Mouse (Mus musculus) telencephalon, adult 2 months (tissue): ENCODE measurements around the gene Cryaa.

Experiments used
- DNase-seq: peaks from one replicate; pipeline ENCODE4 v3.0.0-alpha.2; 2011; ENCODE audit warnings: low read depth, low spot score

The Cryaa gene

DNA sequence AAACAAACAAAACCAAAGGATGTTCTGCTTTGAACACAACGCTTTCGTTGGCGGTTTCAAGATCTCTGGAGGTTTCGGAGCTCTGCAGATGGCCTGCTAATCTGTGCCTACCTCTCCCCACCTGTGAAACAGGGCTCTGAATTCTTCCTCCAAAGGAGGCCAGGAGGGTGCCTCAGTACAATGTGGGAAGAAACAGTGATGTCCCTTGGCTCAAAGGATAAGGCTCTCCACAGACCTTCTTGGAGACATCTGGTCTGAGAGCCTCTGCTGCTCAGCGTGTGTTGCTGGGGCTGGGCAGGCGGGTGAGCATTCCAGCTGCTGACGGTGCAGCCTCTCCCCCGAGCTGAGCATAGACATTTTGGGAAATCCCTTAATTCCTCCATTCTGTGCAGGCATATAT is at the start of gene Cryaa:
Cryaa (plus strand) TSS at position 301 of the 400 bp plus-strand sequence.
- DNase-seq: no peak

DNA sequence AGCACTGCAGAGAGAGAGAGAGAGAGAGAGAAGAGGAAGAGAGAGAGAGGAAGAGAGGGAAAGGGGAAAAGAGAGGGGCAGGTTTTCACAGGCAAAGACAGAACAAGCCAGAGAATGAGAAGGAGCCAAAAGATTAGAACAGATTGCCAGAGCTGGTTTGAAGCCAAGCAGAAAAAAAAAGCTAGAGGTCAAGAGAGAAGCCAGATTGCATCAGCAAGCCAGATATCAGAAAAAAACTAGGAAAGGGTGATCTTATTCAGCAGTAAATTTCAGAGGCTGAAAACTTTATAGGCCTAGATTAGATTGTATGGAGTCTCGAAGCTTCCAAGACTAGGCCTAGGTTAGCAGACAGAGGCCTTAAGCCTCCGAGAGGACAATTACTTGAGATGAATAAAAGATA is 49.6 kb upstream of the Cryaa start:
- DNase-seq: no peak

DNA sequence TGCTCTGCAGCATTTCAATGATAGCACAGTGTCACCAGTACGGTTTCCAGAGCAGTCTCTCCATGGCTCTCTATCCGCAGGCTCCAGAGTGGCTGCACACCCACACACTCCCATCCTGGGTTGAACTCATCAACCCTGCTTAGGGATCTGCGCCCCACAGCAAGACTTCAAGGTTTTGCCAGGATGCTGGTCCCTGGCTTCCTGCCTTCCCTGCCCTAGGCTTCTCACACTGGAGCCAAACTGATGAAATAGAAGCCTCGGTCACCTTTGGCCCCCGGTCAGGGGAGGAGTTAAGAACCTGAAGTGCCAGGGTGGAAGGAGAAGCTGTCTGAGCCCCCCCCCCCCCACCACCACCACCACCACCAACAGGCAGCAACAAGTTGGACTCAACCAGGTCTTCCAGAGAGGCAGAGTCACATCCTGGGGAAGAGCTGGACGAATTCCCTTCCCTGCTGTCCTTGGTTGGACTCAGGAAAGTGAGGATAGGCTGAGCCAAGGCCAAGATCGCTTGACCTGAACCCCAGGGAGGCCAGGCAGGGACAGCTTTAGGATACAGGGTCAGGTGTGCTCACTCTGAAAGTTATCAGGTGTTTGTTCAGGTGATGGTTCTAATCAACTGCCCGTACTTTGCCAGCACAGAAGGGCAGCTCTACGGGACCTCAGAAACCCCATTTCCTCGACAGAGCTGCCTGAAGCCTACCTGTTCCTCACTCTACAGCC is 46.4 kb upstream of the Cryaa start:
- no peak for DNase-seq

DNA sequence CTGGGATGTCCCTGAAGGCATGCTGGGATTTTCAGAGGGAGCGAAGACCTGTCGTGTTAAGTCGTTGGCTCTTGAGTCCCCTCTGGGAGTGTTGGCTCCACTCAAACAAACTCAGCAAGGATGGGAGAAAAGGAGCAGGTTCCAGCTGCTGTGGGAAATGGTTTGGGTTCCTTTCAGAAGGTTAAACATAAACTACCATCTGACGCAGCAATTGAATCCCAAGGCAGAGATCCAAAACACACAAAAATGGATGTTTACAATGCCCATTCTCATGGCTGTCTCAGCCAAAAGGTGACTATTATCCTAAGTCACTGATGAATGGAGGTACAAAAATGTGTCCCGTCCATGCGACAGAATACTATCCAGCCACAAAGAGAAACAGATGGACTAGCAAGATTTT is 44.6 kb upstream of the Cryaa start:
- no peak for DNase-seq

DNA sequence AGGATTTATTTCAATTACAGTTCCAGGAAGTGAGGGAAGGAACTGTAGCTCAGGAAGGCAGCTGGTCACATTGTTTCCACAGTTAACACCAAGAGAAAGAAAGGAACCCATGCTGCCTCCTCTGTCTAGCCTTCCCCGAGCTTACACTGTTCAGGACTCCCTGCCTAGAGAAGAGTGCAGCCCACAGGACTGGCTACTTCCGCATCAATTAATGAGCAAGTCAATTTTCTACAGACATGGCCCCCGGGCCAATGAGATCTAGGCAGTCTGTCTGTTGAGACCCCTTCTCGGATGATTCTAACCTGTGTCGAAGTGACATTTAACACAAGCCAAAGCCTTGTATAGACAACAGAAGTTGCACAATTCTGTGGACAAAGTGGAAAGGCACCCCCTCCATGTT is 42.7 kb upstream of the Cryaa start:
- no peak for DNase-seq

DNA sequence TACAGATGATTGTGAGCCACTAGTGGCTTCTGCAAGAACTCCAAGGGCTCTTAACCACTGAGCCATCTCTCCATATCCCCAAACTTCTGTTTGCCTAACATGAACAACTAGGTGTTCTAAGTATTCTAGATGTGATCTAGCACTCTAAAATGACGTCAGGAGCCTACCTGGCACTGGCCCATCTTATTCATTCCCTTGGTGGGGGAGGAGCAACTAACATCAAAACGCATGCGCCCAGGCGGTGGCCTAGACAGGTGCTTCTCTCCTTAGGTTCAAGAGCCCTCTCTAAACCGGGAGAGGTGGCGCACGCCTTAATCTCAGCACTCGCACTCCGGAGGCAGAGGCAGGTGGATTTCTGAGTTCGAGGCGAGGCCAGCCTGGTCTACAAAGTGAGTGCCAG is 41.8 kb upstream of the Cryaa start:
- no peak for DNase-seq

DNA sequence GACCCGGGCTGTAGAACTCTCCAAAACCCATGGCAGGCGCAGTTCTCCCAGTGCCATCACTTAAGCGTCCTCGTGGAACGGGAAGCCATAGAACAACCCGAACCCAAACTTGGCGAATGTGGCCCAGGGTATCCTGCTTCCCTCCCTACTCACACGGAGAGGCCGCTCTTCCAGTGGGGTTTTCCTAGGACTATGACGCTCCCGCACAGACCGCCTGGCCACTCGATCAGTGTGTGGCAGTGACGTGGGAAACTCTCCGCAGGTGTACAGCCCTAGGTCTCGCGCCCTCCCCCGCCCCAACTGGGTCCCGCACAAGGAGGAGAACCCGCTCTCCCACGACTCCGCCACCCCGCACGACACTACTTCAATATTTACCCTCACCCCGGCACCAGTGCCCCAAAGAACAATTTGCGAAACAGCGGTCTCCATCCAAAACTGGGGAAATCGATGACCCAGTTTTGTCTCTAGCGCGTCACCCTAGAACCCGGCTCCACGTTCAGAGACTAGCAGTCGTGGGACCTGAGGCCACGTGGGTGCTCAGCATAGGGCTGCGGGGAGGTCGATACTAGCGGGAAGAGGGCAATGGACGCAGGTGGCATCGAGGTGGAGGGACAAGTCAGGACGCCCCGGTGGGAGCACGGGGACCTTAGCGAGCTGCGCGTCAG is 41.2 kb upstream of the Cryaa start:
- DNase-seq: no peak

DNA sequence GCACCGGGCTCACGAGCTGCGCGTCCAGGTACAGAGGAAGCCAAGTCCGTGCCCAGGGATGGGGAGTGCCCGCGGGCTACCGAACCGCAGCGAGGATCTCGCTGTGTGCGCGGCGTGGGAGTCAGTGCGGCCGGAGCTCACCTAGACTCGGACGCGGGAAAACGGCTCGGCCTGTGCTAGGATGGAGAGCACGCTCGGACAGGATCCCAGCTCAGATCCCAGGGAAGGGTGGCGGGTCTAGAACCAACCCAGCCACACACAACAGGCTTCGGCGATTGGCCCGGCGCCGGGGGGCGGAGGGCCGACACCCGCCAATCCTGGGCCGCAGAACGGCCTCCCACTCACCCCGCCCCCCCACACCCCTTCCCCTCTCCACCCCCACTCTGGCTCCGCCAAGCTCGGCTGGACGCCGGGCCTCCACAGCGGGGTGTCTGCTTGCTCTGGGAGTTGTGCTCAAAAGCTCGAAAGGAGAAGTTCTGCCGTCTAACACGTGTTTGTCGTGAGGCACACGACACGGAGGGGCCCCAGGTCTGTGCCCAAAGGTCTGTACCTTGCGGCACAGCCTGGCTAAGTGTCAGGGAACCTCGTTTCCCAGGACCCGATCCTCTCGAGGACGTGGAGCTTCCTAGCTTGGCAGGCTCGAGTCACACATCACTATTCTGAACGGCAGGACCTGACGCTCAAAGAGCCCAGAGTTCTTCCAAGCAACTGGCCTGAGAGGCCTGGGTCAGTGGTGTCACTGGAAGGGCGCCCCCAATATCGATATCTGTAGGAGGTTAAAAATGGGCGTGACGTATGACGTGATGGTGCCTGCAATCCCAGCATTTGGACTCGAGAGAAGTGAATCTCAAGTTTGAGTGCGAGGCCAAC is 40.4 kb upstream of the Cryaa start, which contains the start of gene Cbs:
Cbs (minus strand) TSS at position 297 of the 870 bp plus-strand sequence.
- DNase-seq: no peak

DNA sequence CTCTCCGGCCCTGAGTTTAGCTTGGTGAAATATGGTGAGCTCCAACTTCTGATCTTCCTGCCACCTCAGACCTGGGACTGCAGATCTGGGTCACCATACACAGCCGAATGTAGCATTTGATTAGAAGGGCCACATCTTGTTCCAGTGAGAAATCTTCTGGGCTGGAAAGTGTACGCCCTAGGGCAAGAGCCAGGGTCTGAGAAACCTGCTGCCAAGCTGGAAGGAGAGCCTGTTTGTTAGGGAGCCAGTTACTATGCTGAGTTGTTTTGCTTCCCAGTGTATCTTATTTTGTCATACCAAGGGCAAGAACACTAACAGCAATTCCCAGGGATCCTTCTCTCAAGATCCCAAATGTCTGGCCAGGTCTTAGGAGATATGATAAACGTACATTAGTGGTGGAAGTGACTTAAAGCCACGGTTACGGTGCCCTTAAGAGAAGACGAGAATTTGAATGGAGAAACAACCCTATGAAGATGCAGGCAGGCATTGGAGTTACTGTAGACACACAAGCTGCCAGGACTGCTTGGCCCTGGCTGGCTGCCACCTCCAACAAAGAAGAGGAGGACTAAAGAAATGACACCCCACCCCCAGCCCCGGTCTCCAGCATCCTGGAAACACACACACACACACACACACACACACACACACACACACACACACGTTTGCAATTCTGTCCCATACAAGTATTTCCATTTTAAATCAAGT is 39.6 kb upstream of the Cryaa start:
- DNase-seq: no peak

DNA sequence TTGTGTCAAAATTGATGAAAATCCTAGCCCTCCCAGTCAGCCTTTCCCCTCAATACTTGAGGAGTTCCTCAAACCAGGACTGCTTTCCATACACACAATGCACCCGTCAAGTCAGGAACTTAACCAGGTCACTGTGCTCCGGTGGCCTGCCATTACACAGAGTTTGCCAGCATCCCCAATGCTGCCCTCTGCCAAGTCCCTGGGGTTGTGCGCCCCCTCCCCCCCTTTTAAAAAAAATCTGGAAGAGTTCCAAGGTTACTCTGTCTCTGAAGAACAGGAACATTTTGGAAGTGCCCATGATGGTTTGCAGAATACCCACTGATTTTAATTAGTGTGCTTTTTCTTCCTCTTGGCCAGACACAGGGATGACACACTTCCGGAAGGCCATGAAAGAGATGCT is 38.0 kb upstream of the Cryaa start:
- no peak for DNase-seq

DNA sequence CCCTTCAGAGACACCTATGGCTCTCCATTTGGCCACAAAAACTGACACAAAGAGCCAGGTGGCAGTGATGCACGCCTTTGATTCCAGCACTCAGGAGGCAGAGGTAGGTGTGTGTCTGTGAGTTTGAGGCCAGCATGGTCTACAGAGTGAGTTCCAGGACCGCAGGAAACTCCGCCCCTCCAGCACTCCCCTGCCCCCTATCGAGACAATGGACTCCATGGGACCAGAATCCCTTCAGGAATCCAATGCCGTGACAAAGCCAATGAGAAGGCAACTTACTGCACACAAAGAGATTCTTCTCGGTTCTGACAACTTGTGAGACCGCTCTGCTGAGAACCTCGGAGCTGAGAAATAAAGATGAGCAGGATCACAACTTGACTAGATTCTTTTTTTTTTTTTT is 35.3 kb upstream of the Cryaa start:
- no peak for DNase-seq

DNA sequence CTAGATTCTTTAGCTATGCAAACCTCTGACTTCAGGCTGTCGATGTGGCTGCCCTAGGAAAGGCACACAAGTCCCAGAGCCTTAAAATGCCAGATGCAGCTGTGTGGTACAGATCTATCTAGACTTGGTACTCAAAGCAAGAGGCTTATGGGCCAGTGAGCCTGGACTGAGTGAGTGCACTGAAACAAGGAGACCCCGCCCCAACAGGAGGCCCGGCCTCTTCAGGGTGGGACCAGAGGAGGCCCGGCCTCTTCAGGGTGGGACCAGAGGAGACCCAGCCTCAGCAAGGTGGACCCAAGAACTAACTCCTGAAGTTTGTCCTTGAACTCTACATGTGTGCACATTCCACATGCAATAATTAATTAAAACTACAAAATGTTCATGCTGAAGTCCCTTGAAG is 34.7 kb upstream of the Cryaa start:
- no peak for DNase-seq

DNA sequence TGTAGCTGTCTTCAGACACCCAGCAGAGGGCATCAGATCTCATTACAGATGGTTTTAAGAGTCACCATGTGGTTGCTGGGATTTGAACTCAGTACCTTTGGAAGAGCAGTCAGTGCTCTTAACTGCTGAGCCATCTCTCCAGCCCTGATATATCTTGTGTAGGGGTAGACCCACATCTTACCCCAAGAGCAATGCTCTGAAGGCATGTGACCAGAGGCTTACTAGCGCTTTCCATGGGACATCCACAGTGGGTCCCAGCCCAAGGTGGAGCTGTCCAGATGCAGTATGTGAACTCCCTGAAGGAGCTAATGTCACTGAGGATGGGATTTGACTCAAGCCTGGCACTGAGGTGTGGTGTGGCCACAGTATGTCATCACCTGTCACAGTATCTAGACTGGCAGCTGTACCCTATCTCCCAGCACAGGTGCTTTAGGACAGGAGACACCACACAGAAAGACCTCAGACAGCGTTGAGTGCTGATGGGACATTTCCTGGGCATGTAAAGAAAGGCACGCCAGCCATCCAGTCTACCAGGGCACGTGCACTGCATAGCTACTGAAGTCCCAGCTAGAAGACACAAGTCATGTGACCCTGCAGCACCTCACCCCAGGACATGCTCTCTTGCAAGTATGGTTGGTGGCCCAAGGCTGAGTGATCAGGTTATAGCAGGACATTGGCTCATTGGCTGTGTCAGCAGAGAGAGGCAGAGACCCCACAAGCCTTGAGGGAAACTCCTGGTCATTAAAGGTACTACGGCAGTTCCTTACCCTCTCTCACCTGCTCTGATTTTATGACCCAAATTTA is 31.2 kb upstream of the Cryaa start:
- DNase-seq: no peak

DNA sequence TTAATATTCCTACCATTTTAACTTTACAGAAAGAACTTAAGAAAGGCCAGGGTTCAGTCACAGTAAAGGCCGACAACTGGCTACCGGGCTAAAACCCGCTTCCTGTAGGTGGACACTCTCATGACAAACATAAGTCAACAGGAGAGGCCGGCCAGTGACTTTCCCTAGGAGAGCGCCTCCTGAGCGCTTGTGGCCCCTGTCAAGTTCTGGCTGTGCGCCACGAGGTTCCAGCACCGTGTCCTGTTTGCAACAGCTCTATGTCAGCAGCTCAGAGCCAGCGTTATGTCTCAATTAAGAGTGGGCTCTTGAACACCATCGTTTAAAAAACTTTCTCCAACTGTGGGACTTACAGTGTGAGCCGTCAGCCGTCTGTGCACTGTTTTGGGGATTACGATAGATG is 25.5 kb upstream of the Cryaa start:
- no peak for DNase-seq

DNA sequence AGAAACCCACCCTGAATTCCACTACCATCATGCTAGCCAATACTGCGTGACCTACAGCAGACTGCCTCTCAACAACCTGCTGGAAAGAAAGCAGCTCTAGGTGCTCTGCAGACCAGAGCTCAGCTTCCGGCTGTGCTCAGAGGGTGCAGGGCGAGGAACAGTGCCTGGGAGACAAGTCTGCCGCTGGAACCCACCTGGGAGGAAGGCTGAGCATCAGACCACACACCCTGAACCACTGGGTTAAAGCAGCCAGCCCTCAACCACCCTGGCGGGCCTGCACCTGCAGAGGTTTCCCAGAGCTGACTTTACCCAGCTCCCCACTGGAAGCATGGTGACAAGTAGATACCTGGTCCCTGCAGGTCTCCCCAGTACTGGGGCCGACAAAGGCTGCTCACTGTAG is 24.3 kb upstream of the Cryaa start:
- no peak for DNase-seq

DNA sequence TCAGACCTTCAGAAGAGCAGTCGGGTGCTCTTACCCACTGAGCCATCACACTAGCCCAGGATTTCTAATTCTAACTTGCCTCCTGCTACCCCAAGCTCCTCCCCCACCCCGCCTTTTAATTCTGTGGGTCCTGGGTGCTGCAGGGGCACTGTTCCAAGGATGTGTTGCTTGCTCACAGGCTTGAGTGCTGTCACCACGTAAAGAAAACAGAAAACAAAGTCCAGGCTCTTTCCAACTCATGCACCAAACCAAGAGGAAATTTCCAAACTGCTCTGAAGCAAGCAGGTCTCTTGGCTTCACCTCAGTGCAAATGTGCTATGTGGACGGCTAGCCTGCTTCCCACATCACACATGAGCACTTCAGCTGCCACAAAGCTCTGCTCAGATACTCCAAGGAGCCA is 22.2 kb upstream of the Cryaa start:
- no peak for DNase-seq

DNA sequence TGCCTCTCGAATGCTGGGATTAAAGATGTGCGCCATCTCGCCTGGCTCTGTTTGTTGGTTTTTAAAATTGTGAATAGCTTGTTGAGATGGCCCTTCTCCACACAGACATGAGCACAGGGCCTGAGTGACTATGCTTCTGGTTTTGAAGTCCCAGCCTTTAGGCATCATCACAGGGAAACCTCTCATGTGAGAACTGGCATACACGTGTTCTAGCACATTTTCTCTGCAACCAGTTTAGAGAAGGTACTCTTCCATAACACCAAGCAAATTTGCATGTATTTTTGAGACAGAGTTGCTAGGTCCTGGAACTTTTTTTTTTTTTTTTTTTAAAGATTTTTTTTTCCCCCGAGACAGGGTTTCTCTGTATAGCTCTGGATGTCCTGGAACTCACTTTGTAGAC is 20.9 kb upstream of the Cryaa start:
- no peak for DNase-seq

DNA sequence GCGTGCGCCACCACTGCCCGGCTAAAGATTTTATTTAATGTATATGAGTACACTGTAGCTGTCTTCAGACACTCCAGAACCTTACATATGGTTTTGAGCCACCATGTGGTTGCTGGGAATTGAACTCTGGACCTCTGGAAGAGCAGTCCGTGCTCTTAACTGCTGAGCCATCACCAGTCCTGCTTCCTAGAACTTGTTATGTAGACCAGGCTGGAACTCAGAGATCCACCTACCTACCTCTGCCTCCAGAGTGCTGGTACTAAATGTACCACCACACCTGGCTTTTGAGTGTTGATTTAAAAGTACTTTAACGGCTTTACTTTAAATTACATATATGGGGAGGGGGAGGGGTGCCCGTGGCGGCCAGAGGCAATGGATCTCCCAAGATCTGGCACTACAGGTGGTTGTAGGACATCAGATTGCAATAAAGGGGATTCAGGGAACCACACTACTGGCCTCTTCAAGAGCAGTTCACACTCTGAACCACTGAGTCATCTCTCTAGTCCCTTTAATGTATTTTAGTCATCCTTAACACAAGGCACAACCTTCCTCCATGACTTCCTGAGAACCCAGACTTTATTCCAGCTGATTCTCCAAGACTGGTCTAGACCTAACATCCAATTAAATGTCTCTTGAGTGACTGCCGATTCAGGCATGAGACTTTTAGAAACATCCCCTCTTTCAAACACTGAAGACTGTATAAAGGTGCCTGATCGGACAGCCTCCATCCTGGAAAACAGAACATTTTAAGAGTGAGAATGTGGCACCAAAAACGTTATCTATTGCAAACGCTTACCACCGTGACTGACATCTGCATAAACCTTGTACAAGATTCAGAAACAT is 20.2 kb upstream of the Cryaa start:
- DNase-seq: no peak

DNA sequence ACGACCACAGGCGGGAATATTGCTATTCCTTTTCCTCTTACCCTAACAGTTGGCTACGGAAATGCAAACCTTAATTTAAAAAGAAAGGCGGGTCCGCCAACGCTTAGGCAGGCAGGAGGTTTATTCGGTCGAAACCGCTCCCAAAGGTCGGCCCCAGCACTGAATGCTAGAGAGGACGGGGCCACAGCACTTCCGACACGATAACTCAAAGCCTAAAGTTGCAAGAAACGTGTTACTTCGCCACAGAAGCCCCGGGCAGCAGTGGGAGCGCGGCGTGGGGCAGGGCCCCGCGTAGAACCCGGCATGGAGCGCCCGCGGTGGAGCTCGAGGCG is 19.5 kb upstream of the Cryaa start:
- no peak for DNase-seq

DNA sequence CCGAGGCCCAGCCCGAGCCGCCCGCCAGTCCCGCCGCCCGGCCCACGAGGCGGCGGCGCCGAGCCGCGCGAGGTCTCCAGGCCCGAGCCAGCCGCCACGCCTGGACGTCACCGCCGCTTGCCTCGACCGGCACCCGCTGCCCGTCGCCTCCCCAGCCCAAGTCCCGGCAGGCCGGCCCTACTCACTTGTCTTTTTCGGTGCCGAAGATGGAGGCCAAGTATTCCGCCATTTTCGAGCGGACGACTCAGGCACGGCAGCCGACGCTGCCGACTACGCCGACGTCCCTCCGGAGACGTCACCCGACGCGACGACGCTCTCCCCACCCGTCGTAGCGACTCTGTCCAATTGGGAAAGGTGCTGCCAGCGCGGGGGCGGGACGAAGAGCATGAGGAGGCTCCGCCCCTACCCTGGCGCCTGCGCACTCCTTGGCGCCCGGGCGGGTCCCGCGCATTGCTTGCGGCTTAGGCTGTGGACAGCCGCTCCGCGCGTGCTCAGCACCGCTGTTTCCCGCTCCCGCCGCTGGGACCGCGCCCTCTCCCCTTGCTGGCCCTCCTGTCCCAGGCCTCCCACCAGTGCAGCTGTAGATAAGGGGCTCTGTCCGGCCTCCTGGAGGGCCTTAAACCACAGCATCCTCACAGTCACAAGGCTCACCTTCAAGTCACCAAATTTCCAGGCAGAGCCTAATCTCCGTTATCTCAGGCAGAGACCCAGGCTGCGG is 19.0 kb upstream of the Cryaa start, which contains the start of gene U2af1:
U2af1 (minus strand) TSS at position 425 of the 718 bp plus-strand sequence.
- DNase-seq: peak; percentile 96
